Mouse (Mus musculus) embryo, embryonic 10 days (tissue): Measurements from ENCODE around the gene Mxra8.

Experiments used
- DNase-seq: peaks from one replicate; pipeline ENCODE4 v3.0.0-alpha.2; 2015; ENCODE audit warnings: low spot score

The Mxra8 gene

DNA sequence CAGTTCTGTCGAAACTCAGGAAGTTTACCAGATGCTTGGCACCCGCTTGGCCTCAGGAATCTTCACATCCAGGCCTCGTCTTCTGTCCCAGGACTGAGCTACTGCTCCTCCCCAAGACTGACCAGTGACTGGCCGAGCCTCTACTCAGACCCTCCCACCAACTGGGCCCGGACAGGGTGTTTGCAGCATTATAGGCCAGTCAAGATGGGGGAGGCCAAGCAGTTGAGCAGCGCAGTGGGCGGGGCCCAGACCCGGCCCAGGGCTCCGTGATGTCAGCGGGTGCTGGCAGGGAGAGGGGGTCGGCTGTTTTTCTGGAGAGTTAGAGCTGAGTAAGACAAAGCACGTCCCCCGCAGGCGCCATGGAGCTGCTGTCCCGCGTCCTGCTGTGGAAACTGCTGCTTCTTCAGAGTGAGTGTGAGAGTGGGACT is at the start of gene Mxra8:
TSS of gene Mxra8 (plus strand) at position 198 of the 428 bp plus-strand sequence.
- DNase-seq = peak; percentile 93

DNA sequence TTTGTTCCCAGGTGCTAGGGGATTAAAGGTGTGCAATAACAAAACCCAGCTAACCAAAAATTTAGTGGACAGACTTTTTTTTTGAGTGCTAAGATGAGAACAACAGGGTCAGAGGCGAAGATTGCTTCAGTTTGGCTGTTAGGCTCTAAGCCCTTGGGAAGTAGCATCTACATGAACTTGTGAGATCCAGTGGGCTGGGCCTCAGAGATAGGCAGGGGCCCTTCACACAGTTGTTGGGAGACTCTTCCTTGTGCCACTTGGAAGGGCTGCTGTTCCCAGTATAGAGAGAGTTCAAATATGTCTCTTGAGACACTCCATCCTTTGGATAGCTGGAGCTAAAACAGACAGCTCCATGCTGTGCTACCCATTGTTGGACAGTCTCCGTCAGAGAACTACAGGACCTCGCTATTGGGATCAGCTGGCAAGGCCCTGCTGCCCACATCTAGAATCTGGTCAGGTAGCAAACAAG is 49.4 kb upstream of the Mxra8 start, which contains the start of gene Ankrd65:
TSS of gene Ankrd65 (plus strand) at position 419 of the 469 bp plus-strand sequence.
- DNase-seq = no peak

DNA sequence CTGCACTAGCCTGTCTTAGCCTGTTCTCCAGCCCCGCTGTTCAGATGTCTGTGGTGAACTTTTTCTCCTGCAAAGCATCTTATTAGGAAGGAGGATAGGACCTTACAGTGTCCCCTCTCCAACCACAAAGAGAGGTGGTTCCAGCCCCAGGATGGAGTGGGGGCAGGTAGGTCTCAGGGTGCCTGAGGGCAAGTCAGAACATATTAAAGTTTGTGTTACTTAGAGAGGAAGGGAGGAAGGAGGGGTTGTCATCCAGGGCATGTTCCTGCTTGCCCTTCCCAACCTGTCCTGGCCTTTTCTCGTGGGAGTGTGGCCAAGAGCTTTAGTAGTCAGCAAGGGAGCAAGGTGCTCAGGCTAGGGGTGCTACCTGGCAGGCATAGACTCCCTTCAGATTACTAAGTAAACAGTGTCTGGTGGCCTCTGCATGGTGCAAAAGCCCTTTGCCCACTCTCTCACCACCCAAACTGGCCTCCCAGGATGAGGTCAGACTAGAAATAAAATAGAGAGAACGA is 48.8 kb upstream of the Mxra8 start:
- DNase-seq = peak; percentile 11

DNA sequence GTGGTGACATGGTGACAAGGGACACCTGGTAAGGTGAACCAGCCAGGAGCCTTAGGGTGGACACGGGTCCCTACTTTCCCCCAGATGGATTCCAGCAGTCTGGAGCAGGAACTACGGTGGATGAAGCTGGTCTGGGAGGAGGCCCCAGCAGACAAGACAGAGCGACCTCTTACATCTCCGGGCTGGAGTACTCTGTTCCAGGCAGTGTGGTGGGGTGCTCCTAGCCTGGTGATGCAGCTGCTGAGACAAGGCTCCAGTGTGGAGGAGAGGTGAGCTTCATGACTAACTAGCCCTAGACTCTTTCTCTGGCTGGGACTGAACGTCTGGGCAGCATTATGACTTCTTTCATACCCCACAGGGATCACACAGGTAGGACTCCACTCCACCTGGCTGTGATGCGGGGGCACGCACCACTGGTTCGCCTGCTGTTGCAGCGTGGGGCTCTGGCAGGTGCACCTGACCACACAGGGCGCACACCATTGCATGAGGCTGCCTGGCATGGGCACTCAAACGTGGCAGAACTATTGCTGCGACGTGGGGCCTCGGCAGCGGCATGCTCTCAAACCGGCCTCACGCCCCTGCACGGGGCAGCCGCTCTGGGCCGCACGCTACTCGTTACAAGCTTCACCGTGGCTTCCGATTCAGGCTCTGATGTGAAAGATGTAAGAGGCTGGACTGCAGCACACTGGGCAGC is 48.1 kb upstream of the Mxra8 start:
- no peak for DNase-seq

DNA sequence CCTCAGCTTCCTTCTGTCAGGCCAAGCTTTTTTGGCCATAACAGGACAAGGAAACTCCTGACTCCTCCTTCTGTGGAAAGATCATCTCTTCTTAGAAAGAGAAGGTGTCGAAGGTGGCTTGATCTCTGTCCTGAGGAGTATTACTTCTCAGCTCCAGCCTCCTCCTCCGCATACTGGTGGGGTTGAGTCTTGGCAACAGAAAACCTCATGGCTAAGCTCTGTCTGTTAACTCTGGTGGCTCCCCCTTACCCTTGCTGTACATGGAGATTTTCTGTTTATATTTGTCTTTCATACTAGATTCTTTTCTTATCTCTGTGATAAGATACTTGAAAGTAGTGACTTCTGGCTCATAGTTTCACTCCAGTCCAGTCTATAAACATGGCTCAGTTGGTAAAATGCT is 45.8 kb upstream of the Mxra8 start:
- no peak for DNase-seq

DNA sequence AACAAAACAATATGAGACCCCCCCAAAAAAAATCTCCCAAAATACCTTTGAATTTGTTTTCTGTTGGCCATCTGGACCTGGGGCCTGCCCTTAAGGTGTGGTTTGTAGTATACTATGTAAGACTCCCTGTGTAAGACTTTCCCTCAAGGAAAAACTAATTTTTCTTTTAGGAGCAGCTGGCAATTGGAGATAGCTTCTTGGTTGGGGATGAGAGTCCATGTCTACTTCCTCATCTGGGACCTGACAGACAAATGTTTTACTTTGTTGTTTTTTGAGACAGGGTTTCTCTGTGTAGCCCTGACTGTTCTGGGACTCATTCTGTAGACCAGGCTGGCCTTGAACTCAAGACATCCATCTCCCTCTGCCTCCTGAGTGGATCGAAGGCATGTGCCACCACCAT is 37.4 kb upstream of the Mxra8 start:
- no peak for DNase-seq

DNA sequence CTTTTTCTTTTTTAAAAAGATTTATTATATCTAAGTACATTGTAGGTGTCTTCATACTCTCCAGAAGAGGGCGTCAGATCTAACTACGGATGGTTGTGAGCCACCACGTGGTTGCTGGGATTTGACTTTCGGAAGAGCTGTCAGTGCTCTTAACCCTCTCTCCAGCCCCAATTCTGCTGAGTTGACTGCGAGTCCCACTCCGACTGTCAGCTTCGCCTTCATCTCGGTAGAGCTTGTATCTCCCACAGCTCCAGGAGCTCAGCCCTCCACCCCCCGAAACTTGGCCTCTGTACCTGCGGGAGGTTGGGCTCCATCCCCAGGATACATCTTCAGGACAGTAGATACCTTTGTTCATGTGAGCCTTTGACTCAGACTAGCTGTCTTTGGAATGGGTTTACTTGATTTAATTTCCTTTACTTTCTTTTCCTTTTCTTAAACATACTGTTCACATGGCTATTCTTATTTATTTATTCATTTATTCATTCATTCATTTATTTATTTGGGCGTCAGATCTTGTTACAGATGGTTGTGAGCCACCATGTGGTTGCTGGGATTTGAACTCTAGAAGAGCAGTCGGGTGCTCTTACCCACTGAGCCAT is 36.6 kb upstream of the Mxra8 start, which contains the start of gene Mrpl20:
TSS of gene Mrpl20 (plus strand) at position 138 of the 599 bp plus-strand sequence.
- DNase-seq = peak; percentile 56

DNA sequence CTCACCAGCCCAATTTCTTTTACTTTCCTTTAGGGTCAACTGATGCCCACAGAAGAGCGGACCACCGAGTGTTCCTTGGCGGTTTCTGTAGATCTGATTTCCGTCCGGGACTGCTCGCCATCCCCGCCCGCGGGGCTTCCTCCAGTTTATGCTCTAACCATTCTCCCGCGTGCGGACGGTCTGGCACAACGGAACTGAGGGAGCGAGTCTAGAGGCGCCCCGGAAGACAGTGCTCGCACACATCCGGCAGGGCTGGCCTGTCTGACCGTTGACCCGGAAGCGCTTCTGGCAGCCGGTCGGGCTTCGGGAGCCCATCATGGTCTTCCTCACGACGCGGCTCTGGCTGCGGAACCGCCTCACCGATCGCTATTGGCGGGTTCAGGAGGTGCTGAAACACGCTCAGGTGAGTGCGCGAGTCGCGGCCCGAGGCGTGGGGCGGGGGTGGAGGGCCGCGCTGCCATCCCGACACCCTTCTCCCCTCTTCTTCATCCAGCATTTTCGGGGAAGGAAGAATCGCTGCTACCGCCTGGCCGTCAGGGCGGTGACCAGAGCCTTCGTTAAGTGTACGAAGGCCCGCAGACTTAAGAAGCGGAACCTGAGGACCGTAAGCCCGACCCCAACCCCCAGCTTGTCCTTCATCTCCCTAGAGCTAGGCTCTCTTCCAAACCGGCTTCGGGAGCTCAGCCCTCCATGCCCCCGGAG is 36.0 kb upstream of the Mxra8 start:
- peak; percentile 95 for DNase-seq

DNA sequence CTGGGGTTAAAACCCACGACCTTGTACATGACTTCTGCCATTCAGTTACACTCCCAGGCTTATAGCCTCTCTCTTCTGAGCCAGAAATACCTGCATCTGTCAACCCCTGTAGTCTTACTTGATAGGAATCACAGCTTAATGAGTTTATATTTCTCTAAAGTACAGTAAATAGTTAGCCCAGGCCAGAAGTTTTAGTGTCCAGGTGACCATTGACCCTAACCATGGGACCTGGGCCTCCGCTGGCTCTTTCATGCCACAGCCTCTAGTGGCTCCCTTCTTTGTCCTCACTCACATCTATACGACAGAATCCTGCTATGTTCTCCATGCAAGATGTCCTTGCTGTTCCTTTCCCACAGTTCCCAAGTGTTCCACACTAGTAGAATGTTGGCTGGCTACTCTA is 31.6 kb upstream of the Mxra8 start:
- DNase-seq = no peak

DNA sequence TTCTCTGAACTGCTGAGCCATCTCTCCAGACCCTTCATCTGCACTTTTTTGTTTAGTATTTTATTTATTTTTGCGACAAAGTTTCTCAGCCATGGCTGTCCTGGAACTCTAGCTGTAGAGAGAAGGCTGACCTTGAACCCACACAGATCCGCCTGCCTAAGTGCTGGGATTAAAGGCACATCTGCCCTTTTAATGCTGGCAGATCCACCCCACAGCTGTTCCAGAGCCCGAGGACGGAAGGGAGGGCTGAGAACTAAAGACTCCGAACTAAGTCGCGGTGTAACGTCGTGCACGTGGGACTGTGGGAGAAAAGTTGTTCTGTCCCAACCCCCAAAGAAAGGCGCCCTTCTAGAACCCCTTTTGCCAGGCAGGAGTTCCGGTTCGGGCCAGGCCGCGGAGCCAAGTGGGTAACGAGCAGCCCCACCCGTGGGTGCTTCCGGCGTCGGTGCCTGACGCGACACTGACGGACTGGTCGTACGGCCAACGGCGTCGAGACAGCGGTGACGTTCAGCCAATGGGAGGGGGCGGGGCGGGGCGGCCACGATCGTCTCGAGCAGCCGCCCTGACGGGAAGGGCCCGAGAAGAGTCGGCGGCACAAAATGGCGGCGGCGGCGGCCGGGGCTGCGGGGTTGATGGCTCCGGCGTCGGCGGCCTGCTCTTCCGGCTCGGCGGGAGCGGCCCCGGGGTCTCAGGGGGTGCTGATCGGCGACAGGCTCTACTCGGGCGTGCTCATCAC is 27.4 kb upstream of the Mxra8 start, which contains the start of gene Ccnl2:
TSS of gene Ccnl2 (plus strand) at position 561 of the 736 bp plus-strand sequence.
- DNase-seq = peak; percentile 97

DNA sequence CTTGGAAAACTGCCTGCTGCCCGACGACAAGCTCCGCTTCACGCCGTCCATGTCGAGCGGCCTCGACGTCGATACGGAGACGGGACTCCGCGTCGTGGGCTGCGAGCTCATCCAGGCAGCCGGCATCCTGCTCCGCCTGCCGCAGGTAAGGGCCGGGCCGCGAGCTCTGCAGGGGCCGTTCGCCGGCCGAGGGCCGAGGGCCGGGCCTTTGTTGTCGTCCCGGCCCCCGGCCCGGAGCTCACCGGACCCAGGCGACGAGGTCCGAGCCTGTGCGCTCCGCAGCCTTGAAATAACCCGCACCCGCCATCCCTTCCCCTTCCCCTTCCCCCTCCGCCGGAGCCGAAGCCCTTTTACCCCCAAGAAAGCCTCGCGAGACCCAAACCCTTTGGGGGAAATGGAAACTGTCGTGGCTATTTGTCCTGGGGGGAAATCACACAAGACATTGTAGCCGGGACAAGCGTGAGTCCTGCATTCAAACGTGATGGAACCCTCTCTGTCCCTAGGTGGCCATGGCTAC is 26.8 kb upstream of the Mxra8 start:
- peak; percentile 23 for DNase-seq

DNA sequence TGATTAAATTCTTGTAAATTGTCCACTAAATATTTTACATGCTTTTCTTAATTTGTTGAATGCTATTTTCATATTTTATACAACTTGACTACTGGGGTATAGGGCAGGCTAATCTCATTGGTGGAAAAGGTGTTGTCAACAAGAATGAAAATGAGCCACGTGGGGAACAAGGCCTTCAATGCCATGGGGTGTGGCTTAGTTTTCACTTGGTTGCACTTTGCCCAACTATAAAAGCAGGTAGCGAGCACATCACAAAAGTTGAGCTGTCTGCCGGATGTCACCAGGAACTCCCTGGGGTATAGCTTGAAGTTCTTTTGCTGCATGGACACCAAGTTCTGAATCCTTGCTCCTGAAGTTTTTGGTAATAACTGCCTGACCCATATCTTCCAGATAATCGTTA is 21.9 kb upstream of the Mxra8 start:
- DNase-seq = no peak

DNA sequence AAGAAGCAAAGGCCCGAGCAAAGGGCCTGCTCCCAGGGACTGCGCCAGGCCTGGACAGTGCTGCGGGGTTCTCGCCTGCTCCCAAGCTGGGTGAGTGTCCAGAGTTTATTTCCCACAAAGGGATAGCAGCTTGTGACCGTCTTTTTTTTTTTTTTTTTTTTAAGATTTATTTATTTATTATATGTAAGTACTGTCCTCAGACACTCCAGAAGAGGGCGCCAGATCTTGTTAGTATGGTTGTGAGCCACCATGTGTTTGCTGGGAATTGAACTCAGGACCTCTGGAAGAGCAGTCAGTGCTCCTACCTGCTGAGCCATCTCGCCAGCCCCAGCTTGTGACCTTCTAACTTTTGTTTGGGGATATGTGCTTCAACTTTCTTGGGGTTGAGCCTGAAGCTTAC is 18.5 kb upstream of the Mxra8 start:
- DNase-seq = peak; percentile 58

DNA sequence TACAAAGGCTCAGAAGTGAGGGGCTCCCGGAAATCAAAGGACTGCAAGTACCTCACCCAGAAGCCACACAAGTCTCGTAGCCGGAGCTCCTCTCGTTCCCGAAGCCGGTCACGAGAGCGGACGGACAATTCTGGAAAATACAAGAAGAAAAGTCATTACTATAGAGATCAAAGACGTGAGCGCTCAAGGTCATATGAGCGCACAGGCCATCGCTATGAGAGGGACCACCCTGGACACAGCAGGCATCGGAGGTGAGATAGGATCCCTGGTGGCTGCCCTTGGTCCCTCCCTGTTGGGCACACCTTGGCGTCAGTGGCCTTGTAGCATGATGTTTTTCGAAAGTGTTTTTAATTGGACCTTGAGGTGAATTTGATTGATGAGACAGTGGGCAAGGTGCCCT is 16.0 kb upstream of the Mxra8 start:
- no peak for DNase-seq

DNA sequence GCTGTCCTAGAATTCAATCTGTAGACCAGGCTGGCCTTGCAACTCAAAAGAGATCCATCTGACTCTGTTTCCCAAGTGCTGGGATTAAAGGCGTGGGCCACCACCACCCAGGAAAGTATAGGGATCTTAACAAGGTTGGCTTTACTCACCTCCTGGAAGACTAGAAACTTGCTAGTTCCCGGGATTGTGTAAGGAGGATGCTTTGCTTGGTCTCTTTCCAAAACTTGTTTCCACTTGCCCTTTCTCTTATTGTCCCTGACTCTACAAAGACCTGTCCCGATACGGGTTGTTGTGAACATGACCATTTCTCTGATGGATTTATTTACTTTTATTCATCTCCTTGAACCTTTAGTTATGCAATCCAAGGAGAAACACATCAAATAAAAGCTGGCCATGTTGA is 9.6 kb upstream of the Mxra8 start:
- DNase-seq = no peak

DNA sequence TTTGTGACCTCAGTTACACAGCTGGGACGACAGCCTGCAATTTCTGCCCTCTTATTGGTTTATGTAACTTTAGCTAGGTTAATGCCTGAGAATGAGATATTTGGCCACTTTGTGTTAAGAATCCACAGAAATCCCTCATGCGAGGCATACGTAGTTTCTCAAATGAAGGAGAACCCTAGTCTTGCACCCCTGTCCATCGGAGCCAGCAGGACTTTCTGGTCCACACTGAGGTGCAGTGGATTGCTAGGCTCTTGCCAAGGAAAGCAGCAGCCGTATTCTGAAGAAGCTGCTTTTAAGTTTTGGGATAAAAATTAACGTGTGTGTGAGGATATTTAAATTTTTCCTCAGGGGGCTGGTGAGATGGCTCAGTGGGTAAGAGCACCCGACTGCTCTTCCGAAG is 8.9 kb upstream of the Mxra8 start:
- DNase-seq = no peak

DNA sequence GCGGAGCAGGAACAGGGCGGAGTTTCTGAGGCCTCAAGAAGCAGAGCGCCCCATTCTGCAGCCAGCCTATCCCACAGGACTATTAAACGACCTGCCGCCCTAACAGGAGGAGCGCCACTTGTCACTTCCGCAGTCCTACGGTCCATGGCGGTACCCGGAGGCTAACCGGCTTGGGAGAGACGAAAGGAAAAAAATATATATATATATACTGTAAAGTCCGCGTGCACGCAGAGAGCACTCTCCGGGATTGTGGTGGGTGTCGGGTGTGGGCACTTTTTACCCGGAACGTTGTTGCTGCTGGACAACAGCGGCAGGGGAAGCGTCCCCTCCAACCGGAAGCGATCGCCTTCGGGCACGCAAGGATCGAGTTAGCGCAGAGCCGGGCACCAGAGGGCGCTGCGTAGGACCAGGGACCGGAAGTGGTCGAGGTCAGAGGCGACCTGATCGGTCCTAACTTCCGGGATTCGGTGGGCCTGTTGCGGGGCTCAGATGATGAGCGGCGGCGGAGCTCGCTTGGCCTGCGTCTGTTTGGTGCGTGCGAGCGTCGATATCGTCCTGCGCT is 8.2 kb upstream of the Mxra8 start, which contains the start of gene Aurkaip1:
TSS of gene Aurkaip1 (plus strand) at position 68 of the 562 bp plus-strand sequence.
- peak; percentile 99 for DNase-seq

DNA sequence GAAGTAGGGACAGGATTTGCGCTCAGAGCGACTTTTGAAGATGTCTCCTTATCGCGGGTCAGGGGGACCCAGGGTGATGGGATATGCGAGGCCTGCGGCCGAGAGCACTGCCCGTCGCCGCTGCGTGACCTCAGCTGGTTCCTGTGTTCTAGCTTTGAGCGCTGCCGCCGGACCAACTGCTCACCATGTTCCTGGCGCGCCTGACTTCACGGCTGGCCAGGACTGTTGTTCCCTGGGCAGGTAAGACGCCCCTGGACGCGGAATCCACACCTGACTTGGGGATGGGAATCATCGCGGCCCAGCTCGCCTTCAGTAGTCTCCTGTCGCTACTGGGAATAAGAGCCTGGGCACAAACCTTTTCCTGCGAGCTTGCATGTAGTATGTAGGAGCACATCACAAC is 7.6 kb upstream of the Mxra8 start:
- DNase-seq = no peak

DNA sequence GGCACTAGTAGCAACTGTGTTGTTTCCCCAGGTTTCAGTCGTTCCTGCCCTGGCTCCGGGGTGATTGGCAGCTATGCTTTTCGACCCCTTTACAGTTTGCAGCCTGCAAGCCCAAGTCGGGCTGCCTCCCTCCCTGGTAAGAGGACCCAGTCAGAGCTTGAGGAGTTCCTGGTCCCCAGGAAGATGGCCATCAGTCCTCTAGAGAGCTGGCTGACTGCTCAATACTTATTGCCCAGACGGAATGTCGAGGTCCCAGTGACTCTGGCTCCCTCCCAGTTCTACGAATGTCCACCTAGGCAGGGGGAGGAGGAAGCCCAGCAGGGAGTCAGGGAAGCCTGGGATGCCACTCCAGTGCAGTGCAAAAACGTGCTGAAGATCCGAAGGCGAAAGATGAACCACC is 7.2 kb upstream of the Mxra8 start:
- DNase-seq = no peak

DNA sequence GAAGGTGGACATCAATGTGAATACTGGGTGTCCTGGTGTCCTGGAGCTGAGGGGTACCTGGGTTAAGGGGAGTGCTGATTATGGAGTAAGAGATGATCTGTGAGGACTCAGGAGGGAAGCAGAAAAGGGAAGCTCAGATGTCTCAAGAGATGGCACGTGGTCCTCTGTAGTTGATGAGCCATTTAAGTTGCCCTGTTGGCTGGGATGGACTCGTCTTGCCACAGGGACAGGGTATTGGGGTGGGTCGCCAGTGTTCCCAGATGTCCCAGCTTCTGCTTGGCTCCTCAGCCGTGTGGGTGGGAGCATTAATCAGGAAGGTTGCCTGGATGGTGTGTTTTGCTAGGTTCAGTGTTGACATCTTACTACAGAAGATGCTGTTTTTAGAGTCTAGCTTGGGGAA is 6.2 kb upstream of the Mxra8 start:
- DNase-seq = no peak

DNA sequence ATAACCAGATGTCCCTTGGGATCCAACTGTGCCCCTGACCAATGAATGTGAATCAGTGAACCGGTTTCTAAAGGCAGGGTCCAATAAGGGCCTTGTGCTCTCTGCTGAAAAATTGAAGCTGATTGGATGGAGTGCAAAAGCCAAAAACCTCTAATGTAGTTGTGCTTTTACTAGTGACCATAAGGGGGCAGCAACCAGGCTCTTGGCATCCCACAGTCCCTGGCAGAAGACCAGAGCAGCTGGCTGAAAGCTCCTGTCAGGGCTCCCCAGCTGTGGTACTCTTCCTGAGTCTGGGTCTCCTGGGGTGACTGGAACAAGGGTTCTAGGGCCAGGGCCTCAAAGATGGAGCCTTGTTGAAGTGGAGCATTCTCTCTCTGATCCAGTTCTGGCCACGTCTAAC is 5.6 kb upstream of the Mxra8 start:
- peak; percentile 74 for DNase-seq
